Mouse (Mus musculus): ENCODE data around the gene Smad1.
"Not testable (repeated sequence)": the region's sequence is repeated elsewhere in the genome, so short reads cannot be mapped to it uniquely, and the experiment has no call there.

The Smad1 gene

GRCm38 (mm10) chr8:79398994-79399650, at the start of gene Smad1:
TSS of gene Smad1 (minus strand) at chr8:79399518.
- DNase-seq (ENCODE audit: low read depth, low spot score): peak; percentile 88

- DNase-seq (ENCODE audit: low read depth, low spot score): no peak
Observed at GRCm38 (mm10) chr8:79447260-79447853, 48.0 kb upstream of the Smad1 start.

- no peak for DNase-seq (ENCODE audit: low read depth, low spot score)
Observed at GRCm38 (mm10) chr8:79443460-79444098, 44.3 kb upstream of the Smad1 start.

- no peak for DNase-seq (ENCODE audit: low read depth, low spot score)
Observed at GRCm38 (mm10) chr8:79433953-79434500, 34.7 kb upstream of the Smad1 start.

GRCm38 (mm10) chr8:79414907-79415306, 15.6 kb upstream of the Smad1 start:
- no peak for DNase-seq (ENCODE audit: low read depth, low spot score)

GRCm38 (mm10) chr8:79410501-79410900, 11.2 kb upstream of the Smad1 start:
- DNase-seq (ENCODE audit: low read depth, low spot score): no peak

- not testable (repeated sequence) for DNase-seq (ENCODE audit: low read depth, low spot score)
Observed at GRCm38 (mm10) chr8:79407356-79407755, 8.0 kb upstream of the Smad1 start.

GRCm38 (mm10) chr8:79404895-79405557, 5.7 kb upstream of the Smad1 start:
- DNase-seq (ENCODE audit: low read depth, low spot score): no peak

GRCm38 (mm10) chr8:79400671-79401070, 1.4 kb upstream of the Smad1 start:
- no peak for DNase-seq (ENCODE audit: low read depth, low spot score)

- DNase-seq (ENCODE audit: low read depth, low spot score): peak; percentile 18
Observed at GRCm38 (mm10) chr8:79398251-79398981, 902 bp downstream of the Smad1 start.

GRCm38 (mm10) chr8:79397705-79398250, 1.5 kb downstream of the Smad1 start:
- DNase-seq (ENCODE audit: low read depth, low spot score): no peak

GRCm38 (mm10) chr8:79396911-79397310, 2.4 kb downstream of the Smad1 start:
- DNase-seq (ENCODE audit: low read depth, low spot score): no peak

GRCm38 (mm10) chr8:79394009-79394408, 5.3 kb downstream of the Smad1 start:
- no peak for DNase-seq (ENCODE audit: low read depth, low spot score)

- no peak for DNase-seq (ENCODE audit: low read depth, low spot score)
Observed at GRCm38 (mm10) chr8:79393215-79393614, 6.1 kb downstream of the Smad1 start.

GRCm38 (mm10) chr8:79392649-79393048, 6.7 kb downstream of the Smad1 start:
- no peak for DNase-seq (ENCODE audit: low read depth, low spot score)

GRCm38 (mm10) chr8:79391454-79391853, 7.9 kb downstream of the Smad1 start:
- no peak for DNase-seq (ENCODE audit: low read depth, low spot score)

- DNase-seq (ENCODE audit: low read depth, low spot score): no peak
Observed at GRCm38 (mm10) chr8:79389074-79389786, 10.1 kb downstream of the Smad1 start.

- DNase-seq (ENCODE audit: low read depth, low spot score): no peak
Observed at GRCm38 (mm10) chr8:79386831-79387230, 12.5 kb downstream of the Smad1 start.

GRCm38 (mm10) chr8:79386358-79386757, 13.0 kb downstream of the Smad1 start:
- DNase-seq (ENCODE audit: low read depth, low spot score): peak; percentile 14
